Mouse (Mus musculus): ENCODE results near the gene Cct8.
"Not testable (repeated sequence)": the region's sequence is repeated elsewhere in the genome, so short reads cannot be mapped to it uniquely, and the experiment has no call there.

Cct8 gene

GRCm38 (mm10) chr16:87495716-87496447 is at the start of gene Cct8:
TSS of gene Cct8 (minus strand) at chr16:87495873.
- DNase-seq (ENCODE audit: low spot score), result peak; percentile 96

GRCm38 (mm10) chr16:87528755-87529154 is 33.1 kb upstream of the Cct8 start:
- no peak for DNase-seq (ENCODE audit: low spot score)

GRCm38 (mm10) chr16:87527553-87528249 is 32.0 kb upstream of the Cct8 start:
- no peak for DNase-seq (ENCODE audit: low spot score)

GRCm38 (mm10) chr16:87524228-87524627 is 28.6 kb upstream of the Cct8 start:
- DNase-seq (ENCODE audit: low spot score), result no peak

GRCm38 (mm10) chr16:87512331-87512730 is 16.7 kb upstream of the Cct8 start:
- DNase-seq (ENCODE audit: low spot score), result no peak

- DNase-seq (ENCODE audit: low spot score), result no peak
Measured at GRCm38 (mm10) chr16:87511706-87512105, 16.0 kb upstream of the Cct8 start.

GRCm38 (mm10) chr16:87501304-87502078 is 5.8 kb upstream of the Cct8 start:
- no peak for DNase-seq (ENCODE audit: low spot score)

GRCm38 (mm10) chr16:87499556-87499955 is 3.9 kb upstream of the Cct8 start:
- DNase-seq (ENCODE audit: low spot score), result no peak

- no peak for DNase-seq (ENCODE audit: low spot score)
Measured at GRCm38 (mm10) chr16:87497171-87497570, 1.5 kb upstream of the Cct8 start.

- DNase-seq (ENCODE audit: low spot score), result no peak
Measured at GRCm38 (mm10) chr16:87496728-87497127, 1.1 kb upstream of the Cct8 start.

GRCm38 (mm10) chr16:87494955-87495655 is 568 bp downstream of the Cct8 start:
- DNase-seq (ENCODE audit: low spot score), result no peak

- not testable (repeated sequence) for DNase-seq (ENCODE audit: low spot score)
Measured at GRCm38 (mm10) chr16:87492191-87492792, 3.4 kb downstream of the Cct8 start.

- DNase-seq (ENCODE audit: low spot score), result no peak
Measured at GRCm38 (mm10) chr16:87488605-87489004, 7.1 kb downstream of the Cct8 start.

- DNase-seq (ENCODE audit: low spot score), result no peak
Measured at GRCm38 (mm10) chr16:87486739-87487138, 8.9 kb downstream of the Cct8 start.

GRCm38 (mm10) chr16:87484367-87484766 is 11.3 kb downstream of the Cct8 start:
- DNase-seq (ENCODE audit: low spot score), result no peak

GRCm38 (mm10) chr16:87470579-87470978 is 25.1 kb downstream of the Cct8 start:
- no peak for DNase-seq (ENCODE audit: low spot score)

- DNase-seq (ENCODE audit: low spot score), result no peak
Measured at GRCm38 (mm10) chr16:87458752-87459151, 36.9 kb downstream of the Cct8 start.

- no peak for DNase-seq (ENCODE audit: low spot score)
Measured at GRCm38 (mm10) chr16:87455180-87455611, 40.5 kb downstream of the Cct8 start.

GRCm38 (mm10) chr16:87454419-87455179 is 41.1 kb downstream of the Cct8 start, which contains the start of gene Usp16:
TSS of gene Usp16 (plus strand) at chr16:87454703.
- peak; percentile 87 for DNase-seq (ENCODE audit: low spot score)

GRCm38 (mm10) chr16:87453226-87453625 is 42.4 kb downstream of the Cct8 start:
- no peak for DNase-seq (ENCODE audit: low spot score)

GRCm38 (mm10) chr16:87445528-87445927 is 50.1 kb downstream of the Cct8 start:
- no peak for DNase-seq (ENCODE audit: low spot score)
